Mouse (Mus musculus) right cerebral cortex, postnatal 36 days (tissue): ENCODE measurements around the gene Washc4.
A peak's percentile ranks its signal among the peaks of the same experiment; 100 is the strongest.

Experiments used
- DNase-seq, 2 experiments: peaks; one replicate each; pipeline ENCODE4 v3.0.0; 2022; ENCODE audit warnings: low spot score in 2 of 2, mixed read lengths in 1 of 2

The Washc4 gene

GRCm38 (mm10) chr10:83600650-83601049, 57.1 kb downstream of the Washc4 start:
- no peak for DNase-seq

- no peak for DNase-seq
Observed at GRCm38 (mm10) chr10:83603956-83604564, 60.5 kb downstream of the Washc4 start.

- DNase-seq: no peak
Observed at GRCm38 (mm10) chr10:83605637-83606183, 62.2 kb downstream of the Washc4 start.

GRCm38 (mm10) chr10:83607111-83607510, 63.6 kb downstream of the Washc4 start:
- DNase-seq: no peak

- DNase-seq: no peak
Observed at GRCm38 (mm10) chr10:83608596-83608995, 65.0 kb downstream of the Washc4 start.

- no peak for DNase-seq
Observed at GRCm38 (mm10) chr10:83610518-83610917, 67.0 kb downstream of the Washc4 start.

GRCm38 (mm10) chr10:83611863-83612262, 68.3 kb downstream of the Washc4 start:
- DNase-seq: no peak

- no peak for DNase-seq
Observed at GRCm38 (mm10) chr10:83612648-83613215, 69.2 kb downstream of the Washc4 start.

GRCm38 (mm10) chr10:83617366-83617765, 73.8 kb downstream of the Washc4 start:
- no peak for DNase-seq

- peak in 1 of 2 experiments; percentile 18 for DNase-seq
Observed at GRCm38 (mm10) chr10:83618819-83619440, 75.4 kb downstream of the Washc4 start.

GRCm38 (mm10) chr10:83620350-83621055, 77.0 kb downstream of the Washc4 start:
- no peak for DNase-seq

- DNase-seq: no peak
Observed at GRCm38 (mm10) chr10:83624065-83624464, 80.5 kb downstream of the Washc4 start.

GRCm38 (mm10) chr10:83624841-83625240, 81.3 kb downstream of the Washc4 start:
- DNase-seq: no peak

GRCm38 (mm10) chr10:83627113-83627687, 83.6 kb downstream of the Washc4 start:
- DNase-seq: no peak

- no peak for DNase-seq
Observed at GRCm38 (mm10) chr10:83628241-83628640, 84.7 kb downstream of the Washc4 start.

GRCm38 (mm10) chr10:83629190-83629781, 85.7 kb downstream of the Washc4 start:
- DNase-seq: no peak

GRCm38 (mm10) chr10:83629878-83630277, 86.3 kb downstream of the Washc4 start:
- no peak for DNase-seq

- DNase-seq: no peak
Observed at GRCm38 (mm10) chr10:83630899-83631298, 87.3 kb downstream of the Washc4 start.

- DNase-seq: no peak
Observed at GRCm38 (mm10) chr10:83631775-83632174, 88.2 kb downstream of the Washc4 start.

GRCm38 (mm10) chr10:83632806-83633374, 89.3 kb downstream of the Washc4 start:
- no peak for DNase-seq

GRCm38 (mm10) chr10:83634461-83634860, 90.9 kb downstream of the Washc4 start:
- DNase-seq: no peak
